Mouse (Mus musculus) frontal cortex, postnatal 36 days (tissue): ENCODE data around the gene Sorcs3.

Experiments used
- DNase-seq, 2 experiments: peaks; one replicate each; pipeline ENCODE4 v3.0.0; 2022; ENCODE audit warnings: low spot score in 2 of 2

Gene Sorcs3

DNA sequence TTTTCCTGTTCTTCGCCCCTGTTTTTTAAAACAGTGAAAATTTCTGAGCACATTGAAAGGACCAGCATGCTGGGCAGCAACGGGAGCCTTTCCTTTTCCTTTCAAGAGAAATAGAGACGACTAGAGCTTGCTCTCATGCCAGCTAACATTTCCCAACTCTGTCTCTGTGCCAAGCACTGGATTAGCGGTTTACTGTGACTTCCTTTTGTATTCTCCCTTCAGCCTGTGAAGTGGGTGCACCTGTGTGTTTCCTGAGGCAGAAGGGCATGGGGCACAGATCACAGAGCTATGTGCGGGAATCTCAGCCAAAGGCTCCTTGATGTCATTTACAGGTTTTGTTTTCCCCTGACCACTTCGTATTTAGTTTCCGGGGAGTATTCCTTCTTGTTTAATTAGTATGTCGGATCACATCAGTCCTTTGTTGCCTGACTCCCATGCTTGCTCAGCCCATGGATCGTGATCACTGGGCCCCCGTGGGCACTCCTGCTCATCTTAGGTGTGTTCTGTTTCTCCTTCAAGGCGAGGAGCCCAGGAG lies 172.2 kb downstream of the Sorcs3 start:
- DNase-seq: no peak

DNA sequence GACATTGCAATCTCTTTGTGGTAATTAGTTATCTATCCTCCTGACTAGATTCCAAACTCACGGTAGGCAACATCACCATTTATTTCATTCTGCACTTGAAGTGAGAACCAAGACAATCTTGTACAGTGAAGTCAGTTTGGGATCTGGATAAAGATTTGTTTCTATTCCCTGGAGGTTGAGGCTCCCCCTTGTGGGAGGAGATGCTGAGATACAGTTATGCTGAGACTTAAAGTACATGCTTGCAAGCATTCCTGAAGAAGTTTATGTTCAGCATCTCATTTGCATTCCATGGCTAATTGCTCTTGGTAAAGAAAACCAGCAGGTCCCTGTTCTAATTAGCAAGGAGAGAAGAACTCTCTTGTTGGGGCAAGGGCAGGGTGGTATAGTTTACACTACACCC lies 185.7 kb downstream of the Sorcs3 start:
- DNase-seq: peak in 1 of 2 experiments; percentile 73

DNA sequence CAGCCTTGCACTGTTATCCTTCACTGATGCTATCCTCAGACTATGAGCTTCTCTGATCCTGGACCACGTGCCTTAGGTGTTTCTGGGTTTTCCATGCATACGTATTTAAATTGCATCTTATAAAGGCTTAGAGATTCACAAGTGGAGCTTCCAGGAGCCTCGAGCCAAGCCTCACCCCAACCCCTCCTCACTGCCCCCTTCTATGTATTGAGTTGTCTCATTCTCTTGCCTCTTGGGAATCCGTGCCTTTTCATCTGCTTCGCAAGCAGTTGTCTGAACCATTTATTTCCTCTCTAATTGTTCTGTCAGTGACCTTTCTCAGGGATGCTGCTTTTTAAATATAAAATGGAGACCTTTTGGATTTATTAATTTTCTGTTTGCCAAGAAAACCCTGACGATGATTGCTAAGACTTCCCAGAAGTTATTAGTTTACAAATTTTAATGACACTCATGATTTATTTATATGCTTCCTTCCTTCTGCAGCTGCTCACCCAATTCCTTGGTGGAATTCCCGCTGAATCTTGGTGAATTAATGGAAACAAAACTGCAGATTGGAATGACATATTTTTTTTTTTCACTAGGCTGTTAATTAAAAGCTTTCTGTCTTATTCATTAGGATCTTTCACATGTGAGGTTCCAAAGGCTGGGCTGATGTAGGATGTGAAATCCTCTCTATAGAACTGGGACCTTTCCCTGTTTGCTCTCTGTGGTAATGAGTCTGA lies 199.1 kb downstream of the Sorcs3 start:
- no peak for DNase-seq

DNA sequence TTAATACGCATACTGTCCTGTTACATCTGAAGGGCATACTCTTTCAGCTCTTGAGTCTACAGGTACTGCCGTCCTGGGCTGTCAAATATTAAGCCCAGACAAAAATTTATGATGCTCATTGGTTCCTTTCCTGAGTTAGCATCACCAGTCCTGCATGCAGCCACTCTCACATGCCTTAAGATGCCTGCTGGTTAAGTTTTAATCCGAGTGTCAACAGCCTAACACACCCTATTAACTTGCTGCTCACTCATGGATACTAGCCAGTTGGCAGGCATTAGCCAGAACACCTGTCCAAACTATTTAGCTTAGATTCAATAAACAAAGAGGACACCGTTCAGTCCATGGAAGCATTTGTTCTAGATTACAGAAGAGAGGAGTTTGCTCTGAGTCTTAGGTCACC lies 202.4 kb downstream of the Sorcs3 start:
- no peak for DNase-seq

DNA sequence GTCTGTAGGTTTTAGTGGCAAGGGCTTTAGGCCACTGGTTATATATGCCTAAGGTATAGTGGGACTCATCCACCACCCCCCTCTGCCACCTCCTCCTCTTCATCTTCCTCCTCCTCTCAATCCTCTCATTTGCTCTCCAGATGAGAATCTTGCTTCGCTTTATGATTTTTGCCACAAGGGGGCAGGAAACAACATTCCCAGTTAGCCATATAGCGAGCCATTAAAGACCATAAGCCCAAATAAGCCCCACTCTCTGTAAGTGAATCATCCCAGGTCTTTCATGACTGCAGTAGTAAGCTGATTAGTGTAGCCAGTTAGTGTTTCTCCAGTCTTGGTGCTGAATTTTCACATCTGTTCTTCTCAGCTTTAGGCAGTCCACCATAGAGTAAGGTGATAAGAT lies 205.5 kb downstream of the Sorcs3 start:
- DNase-seq: no peak

DNA sequence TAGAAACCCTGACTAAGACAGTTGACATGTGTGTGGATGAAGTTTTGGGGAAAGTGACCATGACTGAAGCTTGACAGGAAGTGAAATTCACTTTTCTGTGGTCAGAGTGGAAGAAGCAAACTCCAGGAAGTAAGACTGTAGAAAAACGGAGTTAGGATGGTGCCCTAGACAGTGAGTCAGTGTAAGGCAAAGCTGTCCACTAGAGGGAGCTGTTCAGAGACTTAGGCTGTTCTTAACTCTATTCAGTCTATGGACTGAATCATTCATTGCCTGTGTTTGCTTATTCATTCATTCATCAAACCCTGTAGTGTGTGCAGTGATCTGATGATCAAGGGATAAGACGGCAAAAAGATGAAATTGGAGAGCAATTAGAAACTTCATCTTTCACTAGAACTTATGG lies 208.0 kb downstream of the Sorcs3 start:
- DNase-seq: peak; percentile 17 to 64

DNA sequence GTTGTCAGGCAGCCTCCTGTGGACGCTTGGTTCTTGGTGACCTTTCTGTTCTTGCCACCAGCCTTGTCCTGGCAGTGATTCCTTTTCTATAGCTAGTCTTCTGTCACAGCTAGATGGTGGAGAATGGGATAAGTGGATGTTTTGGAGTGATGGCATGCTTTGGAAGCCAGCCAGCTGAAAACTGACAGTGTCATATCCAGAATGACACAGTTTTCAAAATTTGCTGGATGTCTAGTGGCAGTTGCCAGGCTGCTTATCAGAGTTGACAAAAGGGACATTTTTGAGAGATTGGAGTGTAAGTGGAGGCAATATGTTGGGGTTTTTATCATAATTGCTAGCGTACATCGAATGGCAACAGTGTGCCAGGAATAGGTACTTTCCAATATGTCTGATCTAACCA lies 212.5 kb downstream of the Sorcs3 start:
- no peak for DNase-seq

DNA sequence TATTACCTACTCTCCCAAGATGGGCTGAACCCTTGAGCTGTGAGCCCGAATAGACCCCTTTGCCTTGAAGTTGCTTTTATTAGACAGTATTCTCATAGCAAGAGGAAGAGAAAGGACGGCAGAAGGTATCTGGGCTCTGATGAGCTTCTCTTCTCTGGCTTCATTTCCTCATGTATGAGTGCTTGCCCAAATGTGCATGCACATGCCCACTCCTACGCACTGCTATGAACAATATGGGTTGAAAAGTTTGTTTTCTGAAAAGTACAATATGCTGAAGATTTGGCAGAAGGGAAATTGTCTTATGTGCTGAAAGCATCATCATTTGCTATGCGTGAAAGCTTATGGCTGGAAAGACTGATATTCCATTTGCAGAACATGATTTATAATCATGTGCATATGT lies 223.4 kb downstream of the Sorcs3 start:
- DNase-seq: peak in 1 of 2 experiments; percentile 19

DNA sequence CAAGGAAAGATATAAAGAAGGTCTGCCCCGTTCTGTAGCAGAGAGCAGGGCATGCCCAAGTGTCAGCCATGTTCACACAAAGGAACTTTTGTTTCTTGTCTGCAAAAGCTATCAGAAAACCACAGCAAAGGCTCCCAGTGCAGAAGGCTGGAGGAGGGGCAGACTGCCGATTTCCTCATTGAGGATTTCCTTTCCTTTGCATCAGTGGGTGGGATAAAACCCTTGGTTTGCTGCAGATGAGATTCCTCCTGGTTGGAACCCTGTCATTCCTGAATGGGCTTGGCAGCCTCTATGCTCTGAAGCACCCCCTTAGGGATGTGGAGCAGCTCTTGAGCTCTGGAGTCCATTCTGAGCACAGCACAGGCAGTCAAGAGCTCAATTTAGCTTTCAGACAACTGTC lies 223.9 kb downstream of the Sorcs3 start:
- peak in 1 of 2 experiments; percentile 14 for DNase-seq

DNA sequence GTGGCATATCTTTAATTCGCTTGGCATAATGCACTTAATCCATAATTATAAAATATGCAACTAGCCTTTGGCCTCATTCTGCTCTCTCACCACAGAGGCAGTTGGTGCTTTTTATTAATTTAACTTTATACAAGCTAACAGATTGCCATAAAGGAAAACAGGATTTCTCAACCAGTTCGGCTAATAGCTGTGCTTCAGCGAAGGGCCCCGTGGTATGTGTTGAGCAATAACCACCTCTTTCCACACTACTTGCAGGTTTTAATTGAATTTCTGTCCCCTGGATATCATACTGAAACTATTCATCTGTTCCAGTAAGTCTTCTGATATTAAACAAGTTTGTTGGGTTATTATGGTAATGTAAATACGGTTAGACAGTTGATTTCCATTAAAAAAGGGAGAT lies 224.5 kb downstream of the Sorcs3 start:
- no peak for DNase-seq

DNA sequence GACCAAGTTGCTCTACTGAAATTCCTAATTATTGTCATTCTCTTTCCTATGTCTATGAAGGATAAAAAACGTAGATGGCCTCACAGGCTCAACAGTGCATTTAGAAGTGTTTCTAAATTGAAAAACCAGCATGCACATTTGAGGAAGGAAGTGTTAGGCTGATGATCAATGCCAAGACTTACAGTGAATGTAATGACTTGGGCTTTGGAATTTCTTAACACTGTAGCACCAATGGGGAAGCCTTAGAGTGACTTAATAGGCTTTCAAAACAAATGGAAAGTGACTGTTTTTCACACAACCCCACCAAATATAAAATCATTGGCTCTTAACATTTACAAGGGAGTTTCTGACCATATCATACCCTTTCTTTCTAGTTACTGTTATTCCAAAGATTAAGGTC lies 232.6 kb downstream of the Sorcs3 start:
- no peak for DNase-seq

DNA sequence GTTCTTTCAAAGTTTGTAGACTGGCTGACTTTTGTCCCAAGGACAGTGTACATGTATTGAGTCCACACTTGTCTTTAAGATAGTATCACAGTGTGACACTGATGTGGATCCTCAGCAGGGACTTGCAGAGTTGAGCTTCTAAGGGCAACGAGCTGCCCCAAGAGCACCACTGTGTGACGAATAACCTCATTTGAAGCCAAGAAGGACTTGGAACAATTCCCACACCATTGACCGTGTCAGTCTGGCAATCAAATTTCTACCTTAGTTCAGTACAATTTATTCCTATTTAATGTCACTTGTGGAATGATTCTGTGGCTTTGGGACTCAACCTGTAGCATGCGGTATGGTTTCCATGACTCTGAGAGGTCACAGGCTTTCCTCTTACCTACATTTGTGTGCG lies 255.3 kb downstream of the Sorcs3 start:
- DNase-seq: no peak

DNA sequence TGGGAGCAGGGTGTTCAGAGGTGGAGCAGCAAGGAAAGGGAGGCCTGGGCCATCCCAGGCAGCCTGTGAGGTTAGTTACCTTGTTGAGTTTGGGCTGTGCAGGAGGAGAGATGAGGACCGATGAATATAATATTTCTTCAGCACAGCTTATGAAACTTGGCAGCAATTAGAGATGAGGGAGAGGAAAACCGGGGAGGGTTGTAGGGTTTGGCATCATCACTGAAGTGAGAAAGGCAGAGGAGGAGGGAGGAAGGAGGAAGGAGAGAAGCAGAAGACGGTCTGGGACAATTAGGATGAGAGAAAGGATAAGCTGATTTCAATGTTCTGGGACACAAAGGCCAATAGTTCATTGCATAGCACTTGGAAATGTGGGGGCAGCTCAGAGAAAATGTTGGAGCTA lies 256.6 kb downstream of the Sorcs3 start:
- peak in 1 of 2 experiments; percentile 36 for DNase-seq

DNA sequence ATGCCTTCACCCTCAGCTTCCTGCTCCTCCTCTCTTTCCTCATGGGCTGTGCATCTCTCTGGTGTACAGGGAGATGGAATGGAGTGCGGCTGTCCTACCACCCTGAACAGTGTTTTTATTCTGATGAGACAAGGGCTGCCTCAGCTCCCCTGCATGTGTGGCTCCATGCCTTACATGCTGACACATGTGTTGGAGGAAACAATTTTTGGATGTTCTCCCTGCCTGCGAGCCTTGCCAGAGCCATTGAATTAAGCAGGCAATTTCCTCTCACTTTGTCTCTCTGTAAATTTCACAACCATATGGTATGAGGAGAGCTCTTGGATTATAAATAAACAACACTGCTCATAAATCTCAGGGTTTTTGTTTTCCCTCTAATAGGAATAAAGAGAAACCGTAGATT lies 257.7 kb downstream of the Sorcs3 start:
- peak; percentile 39 to 52 for DNase-seq

DNA sequence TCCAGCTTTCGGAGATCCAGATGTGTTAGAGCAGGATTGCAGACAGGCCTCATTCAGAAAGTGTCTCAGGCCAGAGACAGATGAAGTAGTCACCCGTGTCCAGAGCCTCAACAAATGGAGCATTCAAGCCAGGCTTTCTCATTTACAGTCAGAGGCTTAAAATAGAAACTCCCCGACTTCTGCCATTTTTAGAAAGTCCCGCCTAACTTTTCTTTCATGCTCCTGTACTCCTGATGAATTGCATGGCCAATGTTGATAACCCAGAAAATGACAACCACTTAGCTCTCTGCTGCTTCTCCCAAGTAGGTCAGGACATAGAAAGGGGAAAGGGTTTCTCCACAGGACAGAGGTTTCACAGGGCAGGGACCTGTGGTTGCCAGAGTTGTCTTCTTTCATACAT lies 261.6 kb downstream of the Sorcs3 start:
- no peak for DNase-seq

DNA sequence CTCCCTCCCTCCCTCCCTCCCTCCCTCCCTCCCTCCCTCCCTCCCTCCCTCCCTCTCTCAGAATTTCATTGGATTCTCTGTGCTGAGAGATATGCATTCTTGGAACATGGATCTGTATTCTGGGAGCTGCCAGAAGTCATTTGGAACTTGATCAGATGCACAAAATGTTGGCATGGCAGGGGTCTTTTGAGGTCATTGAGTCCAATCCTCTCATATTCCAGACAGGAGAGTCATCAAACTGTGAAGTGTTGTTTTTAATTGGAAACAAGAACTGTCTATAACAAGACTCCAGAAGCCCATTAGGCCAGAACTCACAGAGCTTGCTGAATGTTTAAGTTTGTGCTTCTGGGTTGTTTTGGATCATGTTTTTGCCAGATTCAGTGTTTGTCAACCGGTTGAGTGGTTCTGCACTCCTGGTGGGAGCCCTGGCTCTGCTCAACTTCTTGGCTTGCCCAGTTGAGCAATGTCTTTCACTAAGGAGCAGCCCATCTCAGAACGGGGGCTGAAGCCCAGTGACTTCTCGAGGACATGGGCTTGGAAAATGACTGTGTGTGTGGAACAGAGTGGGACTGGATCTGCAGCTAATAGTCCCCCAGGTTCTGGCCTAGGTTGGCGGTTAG lies 264.1 kb downstream of the Sorcs3 start:
- DNase-seq: no peak

DNA sequence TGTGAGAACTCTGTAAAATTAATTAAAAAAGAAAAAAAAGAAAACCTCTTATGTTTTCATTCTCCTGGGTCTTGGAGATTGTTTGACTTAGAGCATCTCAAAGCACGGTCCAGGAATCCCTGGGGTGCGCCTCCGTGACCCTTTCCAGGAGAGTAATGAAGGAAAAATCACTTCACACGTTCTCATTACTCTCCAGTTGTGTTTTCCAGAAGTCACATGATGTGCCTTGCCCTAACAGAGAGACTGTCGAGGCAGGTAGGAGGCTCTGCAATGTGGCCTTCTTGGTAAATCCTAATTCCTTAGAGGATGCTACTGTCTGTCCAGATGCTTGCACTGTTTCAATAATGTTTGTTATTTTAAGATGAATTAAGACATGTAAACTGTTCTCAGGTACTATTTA lies 266.1 kb downstream of the Sorcs3 start:
- no peak for DNase-seq

DNA sequence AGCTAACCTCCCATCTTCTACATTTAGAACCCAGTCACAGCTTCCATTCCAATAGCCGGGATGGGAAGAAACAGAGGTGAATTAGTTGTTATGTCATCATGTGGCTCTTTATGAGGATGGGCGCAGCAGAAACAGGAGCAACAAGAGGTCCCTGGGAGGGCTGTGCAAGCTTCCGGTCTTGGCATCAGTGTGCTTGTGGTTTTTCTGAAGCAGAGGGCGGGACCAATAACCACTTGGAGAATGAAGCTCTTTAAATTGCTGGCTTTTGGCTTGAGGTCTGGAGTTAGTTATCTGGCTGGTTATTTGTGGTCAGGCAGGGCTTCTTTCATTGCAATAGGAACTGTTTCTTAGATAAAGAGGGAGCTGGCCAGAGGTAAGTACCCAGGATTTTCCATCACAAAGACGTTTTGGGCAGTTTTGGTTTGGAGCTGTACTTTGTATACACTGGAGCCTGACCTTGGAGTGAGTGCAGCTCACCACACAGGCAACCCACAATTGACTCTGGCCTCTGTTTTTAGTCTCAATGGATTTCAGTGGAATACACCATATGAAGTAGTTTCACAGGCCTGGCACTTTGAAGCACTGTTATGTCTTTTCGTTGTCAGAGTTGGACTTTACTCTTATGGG lies 270.1 kb downstream of the Sorcs3 start:
- DNase-seq: no peak

DNA sequence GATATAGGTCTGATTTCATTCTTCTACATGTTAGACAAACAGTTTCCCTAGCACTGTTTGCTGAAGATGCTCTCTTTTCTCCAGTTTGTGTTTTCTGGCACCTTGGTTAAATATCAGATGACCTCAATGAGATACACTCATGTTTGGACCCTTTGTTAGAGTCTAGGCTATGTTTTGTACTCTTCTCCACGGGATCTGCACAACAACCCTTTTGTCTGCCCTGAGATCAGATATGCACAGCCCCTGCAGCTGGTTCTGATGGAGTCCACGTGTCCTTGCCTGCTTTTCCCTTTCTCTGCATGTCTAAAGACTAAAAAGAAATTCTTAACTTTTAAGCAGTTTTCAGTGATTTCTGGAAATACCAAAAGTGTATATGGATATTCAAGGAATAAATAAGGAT lies 273.0 kb downstream of the Sorcs3 start:
- DNase-seq: no peak

DNA sequence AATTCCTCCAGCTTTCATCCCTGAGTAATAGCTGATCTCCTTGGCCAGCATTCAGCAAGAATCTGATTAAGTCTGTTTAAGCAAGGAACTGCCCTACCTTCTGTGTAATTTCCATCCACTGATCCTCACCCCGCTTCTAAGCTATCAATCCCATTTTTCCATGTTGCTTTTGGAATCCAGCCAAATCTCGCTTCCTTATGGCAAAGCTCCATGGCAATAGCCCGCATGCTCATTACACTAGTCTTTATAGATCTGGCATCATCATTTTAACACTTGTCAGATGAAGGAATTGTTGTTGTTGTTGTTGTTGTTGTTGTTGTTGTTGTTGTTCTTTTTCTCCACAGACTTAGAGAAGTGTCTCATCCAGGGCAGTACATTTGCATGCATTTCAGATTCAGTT lies 277.1 kb downstream of the Sorcs3 start:
- no peak for DNase-seq

DNA sequence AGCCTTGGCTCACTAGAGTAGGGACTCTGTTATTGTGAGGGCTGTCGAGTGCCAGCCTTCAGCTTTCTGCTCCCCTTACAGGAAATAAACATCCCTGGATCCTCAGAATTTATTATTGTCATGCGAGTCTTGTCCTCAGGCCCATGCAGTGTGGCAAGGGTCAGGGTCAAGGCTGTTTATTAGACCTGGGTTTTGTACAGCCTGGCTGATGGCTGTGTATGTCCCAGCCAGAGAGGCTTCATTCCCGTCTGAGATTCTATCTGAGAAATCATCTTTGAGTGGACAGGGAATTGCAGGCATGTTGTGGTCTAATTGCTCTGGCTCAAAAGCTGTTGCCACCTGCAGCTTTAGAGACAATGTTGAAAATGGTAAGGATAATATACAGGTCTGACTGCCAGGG lies 285.3 kb downstream of the Sorcs3 start:
- no peak for DNase-seq

DNA sequence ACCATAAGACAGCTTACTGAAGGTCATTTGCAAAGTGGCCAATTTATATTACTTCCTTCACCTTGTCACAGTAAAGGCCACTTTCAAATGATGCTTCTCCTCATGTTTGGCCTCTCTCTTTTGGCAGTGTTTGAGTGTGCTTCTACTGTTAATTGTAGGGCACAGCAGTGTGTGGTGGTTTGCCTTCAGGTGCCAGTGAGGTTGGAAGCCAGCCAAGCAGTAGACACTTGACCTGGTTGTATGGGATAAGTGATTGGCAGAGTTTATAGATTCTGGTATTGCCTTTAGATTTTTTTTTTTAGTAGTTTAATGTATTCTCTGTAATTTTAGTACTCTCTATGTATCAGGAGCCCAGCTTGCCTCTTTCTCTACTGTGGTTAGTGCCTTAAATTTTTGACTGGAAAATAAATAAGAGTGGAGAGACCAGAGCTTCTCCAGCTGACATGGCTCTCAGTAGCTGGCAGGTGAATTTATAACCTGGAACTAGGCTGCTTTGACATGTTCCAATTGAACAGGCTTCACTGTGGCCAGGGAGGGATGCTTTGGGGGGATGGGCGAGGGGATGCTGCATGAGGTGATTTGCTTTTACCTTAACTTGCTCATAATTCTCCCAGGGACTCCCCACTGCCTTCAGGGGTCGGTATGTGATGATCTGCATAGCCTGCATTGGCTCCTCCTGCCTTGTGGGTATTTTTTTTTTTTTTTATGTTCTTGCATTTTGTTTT lies 298.2 kb downstream of the Sorcs3 start:
- DNase-seq: no peak
